8 mouse cellular contexts compared by ENCODE assay signal in the genomic region with DNA sequence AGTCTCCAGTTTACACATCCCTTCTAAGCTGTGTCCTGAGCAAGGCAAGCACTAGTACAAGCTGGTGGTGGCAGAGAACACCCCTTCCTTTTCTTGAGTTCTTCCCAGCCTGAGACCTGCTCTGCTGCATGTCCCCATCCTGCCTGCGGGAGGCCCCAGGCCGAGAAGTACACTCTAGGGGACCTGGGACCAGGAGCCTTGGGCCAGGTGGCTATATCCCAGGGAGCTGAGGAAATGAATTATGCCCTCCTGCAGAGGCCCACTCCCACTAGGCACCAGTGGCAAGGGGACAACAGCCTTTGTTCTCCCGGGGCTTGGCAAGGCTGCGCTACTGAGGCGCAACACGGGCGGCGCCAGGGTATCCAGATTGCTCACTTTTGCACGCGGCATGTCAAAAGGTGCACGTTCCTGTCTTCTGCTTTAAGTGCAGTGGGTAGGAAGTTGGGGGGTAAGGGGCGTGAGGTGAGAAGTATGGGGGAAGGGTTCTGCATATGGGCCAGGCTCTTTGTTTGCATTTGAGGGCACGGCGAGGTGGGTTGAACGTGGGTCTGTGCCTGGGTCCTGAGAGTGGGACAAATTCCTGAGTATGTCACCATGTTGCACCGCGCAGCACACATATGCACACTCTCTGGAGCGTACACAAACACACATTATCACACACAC. TPM values are rescaled to one million over a fixed set of nuclear protein-coding genes. Genes with fewer than 3 reads are reported as not detected.
DNase-seq lines count a peak whose midpoint lies in the region; ATAC-seq lines count a peak whose summit lies in the region.

No protein-coding gene starts in this region.

- DNase-seq in kidney, adult 18-20 months: peak; percentile 3
- DNase-seq in kidney, adult 9 months: no peak
- DNase-seq in ES-CJ7 (ENCODE audit: low read depth, low spot score): peak; percentile 17
- DNase-seq in hindbrain, embryonic 14.5 days (ENCODE audit: low spot score): peak; percentile 34
- DNase-seq in midbrain, embryonic 14.5 days: peak; percentile 62
- DNase-seq in thymus, postnatal 36 days: peak; percentile 13 to 19

- no peaks in the 10 kb centered on the region for H3K4me1 ChIP-seq in embryonic facial prominence, embryonic 12.5 days
- no peaks in the 10 kb centered on the region for H3K4me1 ChIP-seq in hindbrain, embryonic 14.5 days (replicated peaks; ENCODE audit: control insufficient read depth, insufficient read depth, low read length)
- no peaks in the 10 kb centered on the region for H3K4me1 ChIP-seq in midbrain, embryonic 14.5 days (ENCODE audit: control insufficient read depth, insufficient read depth, low read length)

- ATAC-seq in embryonic facial prominence, embryonic 12.5 days (ENCODE audit: insufficient number of reproducible peaks, insufficient read depth, low FRiP score, low TSS enrichment): peak; percentile 43; the same call in 1 of the 2 replicates
- peak; percentile 59 for ATAC-seq in hindbrain, embryonic 14.5 days (ENCODE audit: low FRiP score)
- peak; percentile 53 for ATAC-seq in midbrain, embryonic 14.5 days (ENCODE audit: low FRiP score, low TSS enrichment)
- ATAC-seq in erythroid progenitor cell, adult 5-6 weeks (replicated peaks; ENCODE audit: low FRiP score, poor library complexity, severe bottlenecking): no peak

- 25% methylated on average over 18 of the region's 18 CpGs for WGBS in embryonic facial prominence, embryonic 12.5 days
- WGBS in hindbrain, embryonic 14.5 days: 17% methylated on average over 18 of the region's 18 CpGs
- WGBS in midbrain, embryonic 14.5 days: 29% methylated on average over 18 of the region's 18 CpGs

- no peaks in the 10 kb centered on the region for H3K36me3 ChIP-seq in embryonic facial prominence, embryonic 12.5 days
- no peaks in the 10 kb centered on the region for H3K36me3 ChIP-seq in hindbrain, embryonic 14.5 days (replicated peaks; ENCODE audit: control insufficient read depth, insufficient read depth)
- no peaks in the 10 kb centered on the region for H3K36me3 ChIP-seq in midbrain, embryonic 14.5 days (ENCODE audit: control insufficient read depth, insufficient read depth, low read length)

- H3K9ac ChIP-seq in embryonic facial prominence, embryonic 12.5 days: no peak overlapping the region
- H3K9ac ChIP-seq in hindbrain, embryonic 14.5 days: peak overlapping the region; percentile 74
- H3K9ac ChIP-seq in midbrain, embryonic 14.5 days (replicated peaks; ENCODE audit: low read length): peak overlapping the region; percentile 68

- peaks cover 19% of the 10 kb centered on the region; the same call in 1 of the 2 replicates for H3K27me3 ChIP-seq in embryonic facial prominence, embryonic 12.5 days
- H3K27me3 ChIP-seq in hindbrain, embryonic 14.5 days (ENCODE audit: control insufficient read depth, insufficient read depth, low read length): no peaks in the 10 kb centered on the region
- H3K27me3 ChIP-seq in midbrain, embryonic 14.5 days (ENCODE audit: control insufficient read depth, insufficient read depth, low read length): no peaks in the 10 kb centered on the region

- H3K4me3 ChIP-seq in embryonic facial prominence, embryonic 12.5 days: peak overlapping the region; percentile 44
- peak overlapping the region; percentile 54 for H3K4me3 ChIP-seq in hindbrain, embryonic 14.5 days (replicated peaks; ENCODE audit: low read length)
- H3K4me3 ChIP-seq in midbrain, embryonic 14.5 days (replicated peaks; ENCODE audit: low read depth, low read length): peak overlapping the region; percentile 50

- H3K9me3 ChIP-seq in embryonic facial prominence, embryonic 12.5 days: no peaks in the 10 kb centered on the region
- H3K9me3 ChIP-seq in hindbrain, embryonic 14.5 days (ENCODE audit: control insufficient read depth, low read length): no peaks in the 10 kb centered on the region
- no peaks in the 10 kb centered on the region for H3K9me3 ChIP-seq in midbrain, embryonic 14.5 days (ENCODE audit: control insufficient read depth, low read length)

- no peak overlapping the region for H3K27ac ChIP-seq in embryonic facial prominence, embryonic 12.5 days
- peak overlapping the region; percentile 82; the same call in 1 of the 2 replicates for H3K27ac ChIP-seq in hindbrain, embryonic 14.5 days
- peak overlapping the region; percentile 79 for H3K27ac ChIP-seq in midbrain, embryonic 14.5 days (replicated peaks; ENCODE audit: low read depth, low read length)

- peak overlapping the region; percentile 57 for H3K4me2 ChIP-seq in embryonic facial prominence, embryonic 12.5 days (replicated peaks)
- peak overlapping the region; percentile 62 for H3K4me2 ChIP-seq in hindbrain, embryonic 14.5 days (replicated peaks)
- H3K4me2 ChIP-seq in midbrain, embryonic 14.5 days (ENCODE audit: low read length): peak overlapping the region; percentile 58

RNA-seq across cellular contexts. Expression of a gene that starts 1.7 kb away (rescaled TPM):
- polyA plus RNA-seq in embryonic facial prominence, embryonic 12.5 days (2016; fragmentation: Nextera tagmentation; extraction: Ambion mirVana): 37.6 and 39.2 TPM in 2 replicates
- polyA plus RNA-seq in hindbrain, embryonic 14.5 days (2014; fragmentation: Nextera tagmentation; extraction: Ambion mirVana): 146 and 182 TPM in 2 replicates
- polyA plus RNA-seq in midbrain, embryonic 14.5 days (2014; fragmentation: Nextera tagmentation; extraction: Ambion mirVana): 73.5 and 100 TPM in 2 replicates
- total RNA-seq in erythroid progenitor cell, adult 5-6 weeks (2015; ENCODE audit: low replicate concordance): 1.3 and 1.8 TPM in 2 replicates
- 0.51 TPM in 1 of 2 replicates, not detected in the other for total RNA-seq in erythroid progenitor cell, adult 5-6 weeks (2017; ENCODE audit: low replicate concordance)
